Mouse (Mus musculus) intestine, embryonic 14.5 days (tissue): ENCODE measurements around the gene Carm1. TPM values are rescaled to one million over a fixed set of nuclear protein-coding genes. Genes with fewer than 3 reads are reported as not detected.
A peak's percentile ranks its signal among the peaks of the same experiment; 100 is the strongest.
"Not testable (repeated sequence)": the region's sequence is repeated elsewhere in the genome, so short reads cannot be mapped to it uniquely, and the experiment has no call there.

Experiments
- ATAC-seq: fragments of 200-750 bp; cut with Nextera tagmentation; replicated peaks from 2 replicates; pipeline ENCODE4 v1.8.0; 2017; ENCODE audit warnings: low read depth, moderate number of reproducible peaks, moderate TSS enrichment, moderate library complexity; ENCODE audit not compliant: low FRiP score, low TSS enrichment
- DNase-seq: peaks from one replicate; pipeline ENCODE4 v3.0.0-alpha.2; 2018; ENCODE audit warnings: low spot score
- H3K27ac ChIP-seq: fragments of 300-500 bp; sonication (generic); 2 replicates; pipeline ENCODE4 v1.5.1; 2014; ENCODE audit warnings: low read depth, mild to moderate bottlenecking, control low read depth
- H3K27me3 ChIP-seq: fragments of 300-500 bp; sonication (generic); replicated peaks from 2 replicates; pipeline ENCODE4 v1.6.1; 2014; ENCODE audit warnings: low read length, control low read depth; ENCODE audit not compliant: control insufficient read depth, insufficient read depth
- H3K36me3 ChIP-seq: fragments of 300-500 bp; sonication (generic); 2 replicates; pipeline ENCODE4 v1.6.1; 2014; ENCODE audit warnings: low read length, control low read depth; ENCODE audit not compliant: control insufficient read depth, insufficient read depth
- H3K4me1 ChIP-seq: fragments of 300-500 bp; sonication (generic); replicated peaks from 2 replicates; pipeline ENCODE4 v1.6.1; 2014; ENCODE audit warnings: low read length, control low read depth, mixed read lengths; ENCODE audit not compliant: control insufficient read depth, insufficient read depth
- H3K4me2 ChIP-seq: fragments of 300-500 bp; sonication (generic); 2 replicates; pipeline ENCODE4 v1.6.1; 2014; ENCODE audit warnings: low read length
- H3K4me3 ChIP-seq: fragments of 300-500 bp; sonication (generic); 2 replicates; pipeline ENCODE4 v1.5.1; 2014; ENCODE audit warnings: low read depth, low read length, control low read depth, mixed read lengths
- H3K9ac ChIP-seq: fragments of 300-500 bp; sonication (generic); 2 replicates; pipeline ENCODE4 v1.6.1; 2014; ENCODE audit warnings: mild to moderate bottlenecking, low read length
- H3K9me3 ChIP-seq: fragments of 300-500 bp; sonication (generic); 2 replicates; pipeline ENCODE4 v1.6.1; 2016; ENCODE audit warnings: low read length, control low read depth; ENCODE audit not compliant: control insufficient read depth
- WGBS: fragments of 180-500 bp; shearing (Covaris S2); extraction: QIAGEN DNeasy Blood & Tissue Kit; methylation state at CpG from one replicate; pipeline ENCODE4 v1.1.7; 2014; 5-methylcytosine and 5-hydroxymethylcytosine counted together
- polyA plus RNA-seq: library from polyadenylated mRNA; unstranded; fragments of >200 nt; fragmentation: Nextera tagmentation; extraction: Ambion mirVana; gene quantifications from 2 replicates; pipeline ENCODE4 v1.2.1, GENCODE M21; 2014

Gene Carm1
- polyA plus RNA-seq, 1 experiment from 2014 or later, result 54.4 TPM

DNA sequence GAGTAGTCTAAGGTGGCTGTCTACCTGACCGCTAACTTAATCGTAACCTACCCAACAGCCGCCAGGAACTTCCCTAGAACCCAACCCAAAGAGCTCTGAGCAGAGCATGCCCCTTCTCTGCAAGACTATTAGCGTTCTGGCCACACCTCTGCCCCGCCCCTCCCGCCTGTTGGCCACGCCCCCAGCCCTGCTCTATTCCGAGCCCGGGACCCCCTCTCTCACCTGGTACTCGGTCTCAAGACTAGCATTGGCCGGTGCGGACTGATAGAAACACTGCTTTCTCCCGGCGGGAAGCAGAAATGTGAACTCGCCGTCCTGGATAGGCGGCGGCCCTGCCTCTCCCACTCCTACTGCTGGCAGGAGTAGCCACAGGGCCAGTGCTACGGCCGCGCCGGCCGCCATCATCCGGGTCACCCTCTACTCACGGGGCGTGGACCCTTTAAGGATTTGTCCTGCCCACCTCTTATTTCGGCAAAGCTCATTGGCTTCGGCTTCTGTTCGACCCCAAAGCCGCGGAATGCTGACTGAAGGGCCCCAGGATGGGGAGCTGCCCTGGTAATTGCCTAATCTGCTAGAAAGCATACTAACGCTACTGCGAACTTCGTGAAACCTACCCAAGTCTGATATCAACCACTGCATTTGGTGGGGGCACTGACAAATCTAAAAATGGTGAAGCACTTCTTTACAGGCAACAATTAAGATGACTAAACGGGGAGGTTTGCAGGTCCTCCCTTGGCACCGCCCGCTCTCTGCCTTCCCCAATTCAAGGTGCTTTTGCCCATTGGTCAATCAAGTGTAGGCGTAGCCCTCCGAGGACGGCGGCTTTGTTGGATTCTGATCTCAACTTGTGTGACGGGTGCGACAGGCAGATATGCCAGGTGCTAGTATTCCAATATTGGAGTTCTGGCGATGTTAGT lies 36.7 kb upstream of the Carm1 start, which contains the start of gene Tmed1:
Tmed1 (minus strand) TSS at position 481 of the 917 bp plus-strand sequence.
- H3K9ac ChIP-seq, result peak within 1 kb of the TSS; percentile 55
- peak; percentile 99 for DNase-seq
- H3K27ac ChIP-seq, result peak within 1 kb of the TSS; percentile 92
- peaks cover 9% of the 10 kb centered on the region for H3K4me1 ChIP-seq
- peak; percentile 96 for ATAC-seq
- WGBS, result under 1% methylated on average over 44 of the region's 44 CpGs
- H3K4me3 ChIP-seq, result peak within 1 kb of the TSS; percentile 60
- peaks cover 39% of the 10 kb centered on the region for H3K36me3 ChIP-seq
- H3K27me3 ChIP-seq, result no peaks in the 10 kb centered on the region
- peak within 1 kb of the TSS; percentile 86 for H3K4me2 ChIP-seq
- no peaks in the 10 kb centered on the region for H3K9me3 ChIP-seq

DNA sequence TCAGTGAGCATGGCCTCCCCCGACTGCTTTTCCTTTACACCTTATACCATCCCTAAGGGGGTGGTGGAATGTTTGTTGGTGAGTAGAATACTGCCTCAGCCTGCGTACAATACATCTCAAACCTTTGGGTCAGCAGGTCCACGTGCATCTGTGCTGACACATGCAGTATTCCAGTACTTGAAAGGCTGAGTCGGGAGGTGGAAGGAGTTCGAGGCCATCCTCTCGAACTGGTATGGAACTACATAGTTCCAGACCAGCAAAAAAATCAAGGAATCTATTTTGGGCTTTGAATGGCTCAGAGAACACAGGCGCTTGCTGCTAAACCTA lies 36.0 kb upstream of the Carm1 start:
- no peaks in the 10 kb centered on the region for H3K9me3 ChIP-seq

DNA sequence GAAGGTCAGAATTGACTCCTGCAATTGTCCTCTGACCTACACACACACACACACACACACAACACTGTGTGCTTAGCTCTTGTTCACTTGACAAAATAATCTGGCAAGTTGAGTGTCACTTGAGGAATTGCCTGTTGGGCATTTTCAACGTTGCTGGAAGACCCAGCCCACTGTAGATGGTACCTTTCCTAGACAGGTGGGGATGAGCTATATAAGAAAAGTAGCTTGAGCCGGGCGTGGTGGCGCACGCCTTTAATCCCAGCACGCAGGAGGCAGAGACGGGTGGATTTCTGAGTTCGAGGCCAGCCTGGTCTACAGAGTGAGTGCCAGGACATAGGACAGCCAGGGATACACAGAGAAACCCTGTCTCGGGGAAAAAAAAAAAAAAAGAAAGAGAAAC lies 35.6 kb upstream of the Carm1 start:
- ATAC-seq (no peak), DNase-seq (no peak)
- Histone ChIP-seq H3K9ac (peak overlapping the region; percentile 55), H3K9me3 (no peaks in the 10 kb centered on the region), H3K36me3 (peaks cover 28% of the 10 kb centered on the region), H3K27ac (no peak overlapping the region), H3K27me3 (no peaks in the 10 kb centered on the region), H3K4me3 (peak overlapping the region; percentile 60; the same call in 1 of the 2 replicates), H3K4me2 (peak overlapping the region; percentile 86), H3K4me1 (peaks cover 9% of the 10 kb centered on the region)
- 81% methylated on average over 9 of the region's 9 CpGs for WGBS

More for the DNA sequence above, 36.0 kb upstream of the Carm1 start:
- peaks cover 9% of the 10 kb centered on the region for H3K4me1 ChIP-seq
- DNase-seq (no peak), ATAC-seq (peak; percentile 25; the same call in 1 of the 2 replicates)
- peak overlapping the region; percentile 60 for H3K4me3 ChIP-seq
- H3K27me3 ChIP-seq, result no peaks in the 10 kb centered on the region
- H3K4me2 ChIP-seq, result peak overlapping the region; percentile 86
- 5% methylated on average over 7 of the region's 7 CpGs for WGBS
- peak overlapping the region; percentile 55 for H3K9ac ChIP-seq
- peak overlapping the region; percentile 92 for H3K27ac ChIP-seq
- H3K36me3 ChIP-seq, result peaks cover 32% of the 10 kb centered on the region

DNA sequence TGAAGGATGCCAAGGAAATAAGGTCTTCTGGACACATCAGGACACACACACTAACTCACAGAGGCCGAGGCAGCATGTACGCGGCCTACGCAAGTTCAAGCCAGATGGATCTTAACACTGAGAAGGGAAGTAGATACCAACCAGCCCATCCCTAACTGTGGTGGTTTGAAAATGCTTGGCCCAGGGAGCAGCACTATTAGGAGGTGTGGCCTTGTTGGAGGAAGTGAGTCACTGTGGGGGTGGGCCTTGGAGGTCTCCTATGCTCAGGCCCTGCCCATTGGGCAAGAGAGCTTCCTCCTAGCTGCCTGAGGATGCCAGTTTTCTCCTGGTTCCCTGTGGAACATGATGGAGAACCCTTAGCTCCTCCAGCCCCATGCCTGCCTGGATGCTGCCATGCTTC lies 33.2 kb upstream of the Carm1 start:
- no peaks in the 10 kb centered on the region for H3K9me3 ChIP-seq
- peaks cover 8% of the 10 kb centered on the region; the same call in 1 of the 2 replicates for H3K36me3 ChIP-seq
- H3K4me1 ChIP-seq, result peaks cover 9% of the 10 kb centered on the region
- no peak overlapping the region for H3K4me3 ChIP-seq
- H3K4me2 ChIP-seq, result no peak overlapping the region
- H3K9ac ChIP-seq, result no peak overlapping the region
- no peak overlapping the region for H3K27ac ChIP-seq
- WGBS, result 98% methylated on average over 4 of the region's 4 CpGs
- no peak for ATAC-seq
- H3K27me3 ChIP-seq, result no peaks in the 10 kb centered on the region
- no peak for DNase-seq

DNA sequence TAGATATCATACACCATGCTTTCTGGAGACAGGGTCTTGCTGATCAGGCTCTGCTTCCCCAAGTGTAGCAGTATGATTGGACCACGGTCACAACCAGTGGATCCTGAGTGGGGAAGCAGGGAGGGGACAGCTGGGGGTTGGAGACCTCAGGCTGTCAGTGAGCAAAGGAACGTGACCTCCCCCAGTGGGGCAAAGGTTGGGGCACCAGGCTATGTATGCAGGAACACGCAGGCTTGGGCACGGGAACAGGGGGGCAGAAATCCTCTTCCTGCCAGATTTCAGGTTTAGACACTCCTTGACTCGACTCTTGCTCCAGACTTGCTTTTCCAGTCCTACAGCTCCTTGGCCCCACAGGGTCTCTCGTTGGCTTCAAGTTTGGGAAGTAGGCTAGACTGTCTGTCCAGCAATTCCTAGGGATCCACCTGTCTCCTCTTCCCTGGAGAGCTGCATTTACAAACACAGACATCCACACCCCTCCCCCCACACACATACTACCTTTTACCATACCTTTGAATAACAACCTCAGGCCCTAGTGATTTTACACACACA lies 28.7 kb upstream of the Carm1 start:
- no peaks in the 10 kb centered on the region for H3K36me3 ChIP-seq
- 63% methylated on average over 6 of the region's 6 CpGs for WGBS
- no peaks in the 10 kb centered on the region for H3K9me3 ChIP-seq
- no peak overlapping the region for H3K4me2 ChIP-seq
- H3K4me3 ChIP-seq, result no peak overlapping the region
- H3K27me3 ChIP-seq, result no peaks in the 10 kb centered on the region
- no peak overlapping the region for H3K27ac ChIP-seq
- no peaks in the 10 kb centered on the region for H3K4me1 ChIP-seq
- ATAC-seq (no peak), DNase-seq (no peak)
- no peak overlapping the region for H3K9ac ChIP-seq

DNA sequence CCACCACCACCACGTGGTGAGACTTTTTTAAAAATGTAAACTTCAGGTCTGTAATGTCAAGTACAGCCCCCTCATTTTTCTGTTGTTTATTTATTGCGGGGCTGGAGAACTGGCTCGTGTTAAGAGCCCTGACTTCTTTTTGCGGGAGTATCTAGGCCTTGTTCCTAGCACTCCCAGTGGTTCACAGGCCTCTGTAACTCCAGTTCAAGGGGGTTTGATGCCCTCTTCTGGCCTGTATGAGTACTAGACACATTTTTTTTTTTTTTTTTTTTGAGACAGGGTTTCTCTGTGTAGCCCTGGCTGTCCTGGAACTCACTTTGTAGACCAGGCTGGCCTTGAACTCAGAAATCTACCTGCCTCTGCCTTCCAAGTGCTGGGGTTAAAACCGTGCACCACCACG lies 28.0 kb upstream of the Carm1 start:
- DNase-seq, H3K4me3 ChIP-seq, H3K9ac ChIP-seq, ATAC-seq, H3K4me1 ChIP-seq, H3K27ac ChIP-seq, H3K9me3 ChIP-seq, H3K36me3 ChIP-seq, H3K4me2 ChIP-seq, H3K27me3 ChIP-seq: not testable (repeated sequence)
- 70% methylated on average over 6 of the region's 6 CpGs for WGBS

DNA sequence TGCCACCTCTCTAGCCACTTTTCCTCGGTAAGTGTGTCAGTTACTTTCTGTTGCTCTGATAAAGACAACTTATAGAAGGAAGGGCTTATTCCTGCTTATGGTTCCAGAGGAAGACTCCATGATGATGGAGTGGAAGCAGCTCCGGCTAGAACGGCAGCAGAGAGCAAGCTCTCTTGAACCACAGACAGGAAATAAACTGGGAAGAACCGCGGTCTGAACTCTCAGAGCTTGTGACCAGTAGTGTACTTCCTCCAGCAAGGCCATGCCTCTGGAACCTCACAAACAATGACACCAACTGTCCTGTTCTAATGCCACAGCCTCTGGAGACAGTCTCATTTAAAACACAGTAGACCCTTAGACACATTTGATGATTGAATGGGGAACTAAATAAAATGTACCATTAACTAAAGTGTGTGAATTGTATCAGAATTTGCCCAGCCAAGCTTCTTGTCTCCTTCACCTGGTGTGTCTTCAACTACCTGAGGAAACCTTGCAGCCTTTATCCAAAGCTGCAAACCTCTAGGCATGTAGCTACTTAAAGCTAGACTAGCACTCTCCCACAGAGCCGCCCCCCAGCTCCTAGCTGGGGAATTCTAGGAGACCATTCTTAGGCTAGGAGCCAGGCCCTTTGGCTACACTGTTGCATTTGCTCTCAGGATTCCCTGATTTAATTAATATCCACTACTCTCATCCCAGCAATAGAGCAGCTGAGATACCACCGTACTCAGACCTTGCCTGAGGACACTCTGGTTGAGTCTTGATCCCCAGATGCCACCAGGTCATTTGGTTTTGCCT lies 21.4 kb upstream of the Carm1 start:
- no peaks in the 10 kb centered on the region for H3K9me3 ChIP-seq
- no peak overlapping the region for H3K9ac ChIP-seq
- H3K4me3 ChIP-seq, result no peak overlapping the region
- no peaks in the 10 kb centered on the region for H3K4me1 ChIP-seq
- ATAC-seq, result no peak
- H3K27me3 ChIP-seq, result no peaks in the 10 kb centered on the region
- H3K4me2 ChIP-seq, result no peak overlapping the region
- no peak for DNase-seq
- no peaks in the 10 kb centered on the region for H3K36me3 ChIP-seq
- no peak overlapping the region for H3K27ac ChIP-seq
- 66% methylated on average over 7 of the region's 7 CpGs for WGBS

DNA sequence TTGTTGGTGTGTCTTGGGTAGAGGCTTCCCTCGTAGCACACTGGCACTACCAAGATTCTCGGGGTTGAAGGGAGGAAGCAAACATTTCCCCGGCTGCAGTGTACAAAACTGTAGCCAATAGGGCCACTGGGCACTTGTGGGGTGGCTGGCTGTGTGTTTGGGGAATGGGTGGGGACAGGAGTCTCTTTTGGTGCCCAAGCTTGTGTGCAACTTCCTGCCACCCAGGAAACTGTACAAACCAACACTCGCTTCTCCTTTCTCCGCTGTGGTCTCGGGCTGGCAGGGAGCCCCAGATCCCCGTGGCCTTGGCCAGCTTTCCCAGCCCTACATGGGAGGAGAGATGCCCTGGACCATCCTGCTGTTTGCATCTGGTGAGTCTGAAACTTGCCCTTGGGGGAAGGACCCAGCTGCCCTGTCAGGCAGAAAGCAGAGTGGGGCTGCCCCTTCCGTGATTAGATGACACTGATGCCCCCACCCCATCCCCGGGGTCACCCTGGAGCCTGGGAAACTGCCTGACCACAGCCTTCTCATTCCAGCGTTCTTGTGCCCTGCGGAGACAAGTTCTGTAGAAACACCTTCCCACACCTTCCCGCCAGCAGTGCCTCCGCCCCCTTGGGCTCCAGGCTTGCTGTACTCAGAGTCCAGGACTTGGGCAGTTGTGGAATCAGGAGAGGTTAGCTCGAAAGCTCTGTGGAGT lies 20.6 kb upstream of the Carm1 start, which contains the start of gene AB124611:
AB124611 (plus strand) TSS at position 240 of the 697 bp plus-strand sequence.
- Histone ChIP-seq H3K27ac (no peak within 1 kb of the TSS), H3K4me2 (no peak within 1 kb of the TSS), H3K9me3 (no peaks in the 10 kb centered on the region), H3K36me3 (no peaks in the 10 kb centered on the region), H3K27me3 (no peaks in the 10 kb centered on the region), H3K4me3 (no peak within 1 kb of the TSS), H3K4me1 (no peaks in the 10 kb centered on the region), H3K9ac (no peak within 1 kb of the TSS)
- DNase-seq, result no peak
- 63% methylated on average over 14 of the region's 14 CpGs for WGBS
- ATAC-seq, result no peak
